Mouse (Mus musculus) adrenal gland, adult 18-20 months (tissue): ENCODE results near the gene Hirip3. TPM values are rescaled to one million over a fixed set of nuclear protein-coding genes. Genes with fewer than 3 reads are reported as not detected.

ENCODE experiments used
- DNase-seq, 2 experiments: peaks; one replicate each; pipeline ENCODE4 v3.0.0; 2021 to 2022; ENCODE audit warnings: low spot score in 2 of 2
- total RNA-seq, 2 experiments: library from RNA; stranded (reverse); gene quantifications; 1 replicate in 1 of 2; 2 replicates in 1 of 2; pipeline ENCODE4 v1.2.3; 2021

Hirip3 gene
- total RNA-seq, 2 experiments from 2014 or later: 9.8 to 11.8 TPM

GRCm38 (mm10) chr7:126851192-126851591 lies 10.6 kb upstream of the Hirip3 start:
- no peak for DNase-seq

GRCm38 (mm10) chr7:126853454-126853853 lies 8.3 kb upstream of the Hirip3 start:
- no peak for DNase-seq

- no peak for DNase-seq
Observed at GRCm38 (mm10) chr7:126855641-126856040, 6.1 kb upstream of the Hirip3 start.

- DNase-seq: no peak
Observed at GRCm38 (mm10) chr7:126856741-126857420, 4.9 kb upstream of the Hirip3 start.

- no peak for DNase-seq
Observed at GRCm38 (mm10) chr7:126860987-126861386, 785 bp upstream of the Hirip3 start.

- DNase-seq: peak; percentile 90 to 92
Observed at GRCm38 (mm10) chr7:126862147-126862784, 494 bp downstream of the Hirip3 start, which contains the start of gene Ino80e. Ino80e (minus strand) TSS chr7:126862377.

GRCm38 (mm10) chr7:126863791-126864190 lies 2.0 kb downstream of the Hirip3 start:
- DNase-seq: no peak

GRCm38 (mm10) chr7:126867534-126867933 lies 5.8 kb downstream of the Hirip3 start:
- no peak for DNase-seq

GRCm38 (mm10) chr7:126868003-126868402 lies 6.2 kb downstream of the Hirip3 start:
- no peak for DNase-seq

- DNase-seq: no peak
Observed at GRCm38 (mm10) chr7:126869780-126870519, 8.2 kb downstream of the Hirip3 start.

- no peak for DNase-seq
Observed at GRCm38 (mm10) chr7:126870520-126870891, 8.7 kb downstream of the Hirip3 start.

GRCm38 (mm10) chr7:126877239-126877638 lies 15.5 kb downstream of the Hirip3 start:
- DNase-seq: no peak

- DNase-seq: no peak
Observed at GRCm38 (mm10) chr7:126881040-126881439, 19.3 kb downstream of the Hirip3 start.

- DNase-seq: no peak
Observed at GRCm38 (mm10) chr7:126883731-126884181, 22.0 kb downstream of the Hirip3 start.

- peak; percentile 97 to 98 for DNase-seq
Observed at GRCm38 (mm10) chr7:126884286-126885164, 22.8 kb downstream of the Hirip3 start, which contains the start of gene Taok2. Taok2 (minus strand) TSS chr7:126884703.

GRCm38 (mm10) chr7:126887281-126887680 lies 25.5 kb downstream of the Hirip3 start:
- no peak for DNase-seq

- DNase-seq: no peak
Observed at GRCm38 (mm10) chr7:126888852-126889251, 27.1 kb downstream of the Hirip3 start.

GRCm38 (mm10) chr7:126896912-126897311 lies 35.1 kb downstream of the Hirip3 start:
- DNase-seq: no peak

- no peak for DNase-seq
Observed at GRCm38 (mm10) chr7:126897390-126898101, 35.8 kb downstream of the Hirip3 start.
